Mouse (Mus musculus): ENCODE measurements around the gene Pml. TPM values are rescaled to one million over a fixed set of nuclear protein-coding genes. Genes with fewer than 3 reads are reported as not detected.

Gene Pml
- total RNA-seq, 4 experiments from 2014 or later = 7.0 to 9.1 (median 8.0) TPM

GRCm38 (mm10) chr9:58169426-58169825 is 80.2 kb downstream of the Pml start:
- no peak for DNase-seq (ENCODE audit: low spot score)

- no peak for DNase-seq (ENCODE audit: low spot score)
Observed at GRCm38 (mm10) chr9:58168880-58169279, 80.7 kb downstream of the Pml start.

Small RNA genes within 50 kb of the gene (microRNA-seq; reads per million reads assigned to microRNA genes)
- gene Mir6385 = not detected

Other genes with a start within 250 kb of the Pml start
- gene Cyp11a1, start 243.4 kb downstream of the Pml start, total RNA-seq (2022) = under 1 TPM in 1 of 4 experiments, not detected in 3; 0.27 TPM
- gene Stra6, start 186.0 kb downstream of the Pml start, total RNA-seq (2022) = 1 to 10 TPM in 1 of 4 experiments, under 1 TPM in 3; 0.50 to 1.5 (median 0.67) TPM
- gene Ccdc33, start 131.0 kb downstream of the Pml start, total RNA-seq (2022) = under 1 TPM in 3 of 4 experiments, not detected in 1; 0.26 to 0.44 (median 0.30) TPM
- gene Islr, start 45.5 kb downstream of the Pml start, total RNA-seq (2022) = 10 to 100 TPM; 18.0 to 21.1 (median 19.4) TPM
- 1 to 10 TPM in 1 of 4 experiments, under 1 TPM in 3; 0.53 to 2.5 (median 0.73) TPM for gene Islr2, start 45.5 kb downstream of the Pml start, total RNA-seq (2022)
- 10 to 100 TPM in 3 of 4 experiments, 1 to 10 TPM in 1; 9.5 to 13.4 (median 11.7) TPM for gene Stoml1, start 3.4 kb upstream of the Pml start, total RNA-seq (2022)
- gene Loxl1, start 63.4 kb upstream of the Pml start, total RNA-seq (2022) = 10 to 100 TPM; 14.3 to 19.3 (median 16.6) TPM
- gene Tbc1d21, start 120.7 kb upstream of the Pml start, total RNA-seq (2022) = not detected
- gene Insyn1, start 238.8 kb upstream of the Pml start, total RNA-seq (2022) = 10 to 100 TPM; 22.5 to 33.7 (median 30.9) TPM